Comparison of ENCODE assay signal across 8 mouse cellular contexts in genomic region chr1:91495321-91495720, GRCm38 (mm10). TPM values are rescaled to one million over a fixed set of nuclear protein-coding genes. Genes with fewer than 3 reads are reported as not detected.
DNase-seq lines count a peak whose midpoint lies in the region; ATAC-seq and TF ChIP-seq lines count a peak whose summit lies in the region.

No protein-coding gene starts in this region.

- no peak for TF ChIP-seq EP300 in ES-Bruce4 (IDR thresholded peaks at IDR 0.05; ENCODE audit: insufficient read depth, low read depth, low read length)

- peak overlapping the region; percentile 50 for H3K9ac ChIP-seq in ES-Bruce4 (ENCODE audit: low read depth, poor library complexity, severe bottlenecking)
- peak overlapping the region; percentile 89 for H3K9ac ChIP-seq in heart, embryonic 16.5 days (ENCODE audit: low read length)
- peak overlapping the region; percentile 79 for H3K9ac ChIP-seq in liver, embryonic 16.5 days (ENCODE audit: low read depth, low read length)

- peak overlapping the region; percentile 96 for H3K4me2 ChIP-seq in heart, embryonic 16.5 days (ENCODE audit: low read depth, low read length)
- H3K4me2 ChIP-seq in liver, embryonic 16.5 days (ENCODE audit: low read depth, low read length), result peak overlapping the region; percentile 96

- DNase-seq in heart, embryonic 10.5 days (ENCODE audit: low spot score), result peak; percentile 71
- DNase-seq in heart, postnatal 14 days, result no peak
- no peak for DNase-seq in adipocyte (ENCODE audit: low spot score)
- DNase-seq in adrenal gland, postnatal 14 days, result no peak
- DNase-seq in left cerebral cortex, adult 18-20 months (ENCODE audit: low spot score in 2 of 2), result no peak

- H3K27me3 ChIP-seq in heart, embryonic 10.5 days (ENCODE audit: insufficient read depth, poor library complexity, severe bottlenecking), result peaks cover 11% of the 10 kb centered on the region; the same call in 1 of the 2 replicates
- no peaks in the 10 kb centered on the region for H3K27me3 ChIP-seq in ES-Bruce4 (ENCODE audit: control insufficient read depth, insufficient read depth, low read length, poor library complexity, severe bottlenecking)
- no peaks in the 10 kb centered on the region for H3K27me3 ChIP-seq in heart, embryonic 16.5 days (ENCODE audit: control insufficient read depth, insufficient read depth, low read length)
- no peaks in the 10 kb centered on the region for H3K27me3 ChIP-seq in liver, embryonic 16.5 days (ENCODE audit: control insufficient read depth, insufficient read depth, low read depth, low read length)

- intact Hi-C loops in heart, postnatal 14 days (cut with DNase I), result no loop called here

- H3K4me3 ChIP-seq in heart, embryonic 10.5 days, result peak overlapping the region; percentile 99
- peak overlapping the region; percentile 90 for H3K4me3 ChIP-seq in ES-Bruce4 (ENCODE audit: low read depth, low read length)
- peak overlapping the region; percentile 82 for H3K4me3 ChIP-seq in heart, embryonic 16.5 days (ENCODE audit: low read length)
- H3K4me3 ChIP-seq in liver, embryonic 16.5 days (ENCODE audit: low read depth, low read length), result peak overlapping the region; percentile 82

- 42% methylated on average over 5 of the region's 5 CpGs for WGBS in heart, embryonic 10.5 days
- 48% methylated on average over 5 of the region's 5 CpGs for WGBS in heart, embryonic 16.5 days
- WGBS in liver, embryonic 16.5 days (ENCODE audit: insufficient replicate concordance), result 41% methylated on average over 5 of the region's 5 CpGs

- no peak for TF ChIP-seq POLR2A in ES-Bruce4 (IDR thresholded peaks at IDR 0.05; ENCODE audit: insufficient read depth, low read length)

- no peak overlapping the region for H3K27ac ChIP-seq in heart, embryonic 10.5 days
- H3K27ac ChIP-seq in ES-Bruce4 (ENCODE audit: insufficient read depth, low read length), result no peak overlapping the region
- no peak overlapping the region for H3K27ac ChIP-seq in heart, embryonic 16.5 days (ENCODE audit: low read length)
- no peak overlapping the region for H3K27ac ChIP-seq in liver, embryonic 16.5 days (ENCODE audit: low read length)

- peaks cover 16% of the 10 kb centered on the region for H3K4me1 ChIP-seq in heart, embryonic 10.5 days
- peaks cover 2% of the 10 kb centered on the region for H3K4me1 ChIP-seq in ES-Bruce4 (ENCODE audit: control insufficient read depth, insufficient read depth, low read length)
- H3K4me1 ChIP-seq in heart, embryonic 16.5 days (ENCODE audit: control insufficient read depth, insufficient read depth, low read length), result peaks cover 8% of the 10 kb centered on the region
- H3K4me1 ChIP-seq in liver, embryonic 16.5 days (ENCODE audit: control insufficient read depth, low read depth, low read length), result peaks cover 12% of the 10 kb centered on the region

- H3K36me3 ChIP-seq in heart, embryonic 10.5 days, result peaks cover 11% of the 10 kb centered on the region
- H3K36me3 ChIP-seq in ES-Bruce4 (ENCODE audit: control insufficient read depth, insufficient read depth, low read length, poor library complexity, severe bottlenecking), result no peaks in the 10 kb centered on the region
- no peaks in the 10 kb centered on the region for H3K36me3 ChIP-seq in heart, embryonic 16.5 days (ENCODE audit: control insufficient read depth, insufficient read depth)
- H3K36me3 ChIP-seq in liver, embryonic 16.5 days (ENCODE audit: control insufficient read depth, insufficient read depth), result no peaks in the 10 kb centered on the region

- no peak for ATAC-seq in heart, embryonic 16.5 days (replicated peaks; ENCODE audit: extremely low read depth, insufficient read depth, low FRiP score)
- ATAC-seq in liver, embryonic 16.5 days (ENCODE audit: low read depth), result no peak

- no peaks in the 10 kb centered on the region for H3K9me3 ChIP-seq in heart, embryonic 10.5 days
- H3K9me3 ChIP-seq in ES-Bruce4 (replicated peaks; ENCODE audit: control insufficient read depth, insufficient read depth, low read length, poor library complexity, severe bottlenecking), result no peaks in the 10 kb centered on the region
- H3K9me3 ChIP-seq in heart, embryonic 16.5 days (replicated peaks; ENCODE audit: control insufficient read depth, low read length), result no peaks in the 10 kb centered on the region
- no peaks in the 10 kb centered on the region for H3K9me3 ChIP-seq in liver, embryonic 16.5 days (replicated peaks; ENCODE audit: control insufficient read depth, low read length)

- TF ChIP-seq CTCF in ES-Bruce4 (IDR thresholded peaks at IDR 0.05; ENCODE audit: low read depth, low read length), result no peak

RNA-seq across cellular contexts. Expression of gene Traf3ip1, which starts 0.9 kb away (rescaled TPM):
- 6.1 and 7.3 TPM in 2 replicates for polyA plus RNA-seq in heart, embryonic 10.5 days (2016; fragmentation: Nextera tagmentation; extraction: Ambion mirVana)
- 1 to 10 TPM; 4.6 to 5.9 TPM for total RNA-seq in heart, postnatal 14 days (2021)
- polyA plus RNA-seq in ES-Bruce4 (2011; ENCODE audit: insufficient read depth, insufficient read length, low read depth, missing spikeins), result 12.1 and 15.7 TPM in 2 replicates
- polyA plus RNA-seq in heart, embryonic 16.5 days (2015; fragmentation: Nextera tagmentation; extraction: Ambion mirVana), result 5.5 and 5.7 TPM in 2 replicates
- 1.5 and 2.0 TPM in 2 replicates for polyA plus RNA-seq in liver, embryonic 16.5 days (2015; fragmentation: Nextera tagmentation; extraction: Ambion mirVana)
- 12.3 and 12.6 TPM in 2 replicates for total RNA-seq in adrenal gland, postnatal 14 days (2021)
- total RNA-seq in left cerebral cortex, adult 18-20 months (2021), result 10 to 100 TPM; 13.4 to 16.0 TPM

RNA-seq across cellular contexts. Expression of gene Per2, which starts 36.2 kb away (rescaled TPM):
- 3.2 and 4.9 TPM in 2 replicates for polyA plus RNA-seq in heart, embryonic 10.5 days (2016; fragmentation: Nextera tagmentation; extraction: Ambion mirVana)
- 10 to 100 TPM; 12.3 to 18.9 TPM for total RNA-seq in heart, postnatal 14 days (2021)
- polyA plus RNA-seq in ES-Bruce4 (2011; ENCODE audit: insufficient read depth, insufficient read length, low read depth, missing spikeins), result 0.21 and 0.30 TPM in 2 replicates
- polyA plus RNA-seq in heart, embryonic 16.5 days (2015; fragmentation: Nextera tagmentation; extraction: Ambion mirVana), result 4.9 and 6.2 TPM in 2 replicates
- 3.6 and 4.1 TPM in 2 replicates for polyA plus RNA-seq in liver, embryonic 16.5 days (2015; fragmentation: Nextera tagmentation; extraction: Ambion mirVana)
- 38.3 and 42.3 TPM in 2 replicates for total RNA-seq in adrenal gland, postnatal 14 days (2021)
- total RNA-seq in left cerebral cortex, adult 18-20 months (2021), result 10 to 100 TPM; 39.0 to 39.1 TPM

RNA-seq across cellular contexts. Expression of gene Asb1, which starts 45.0 kb away (rescaled TPM):
- polyA plus RNA-seq in heart, embryonic 10.5 days (2016; fragmentation: Nextera tagmentation; extraction: Ambion mirVana), result 9.0 and 11.1 TPM in 2 replicates
- 10 to 100 TPM; 19.8 to 20.3 TPM for total RNA-seq in heart, postnatal 14 days (2021)
- polyA plus RNA-seq in ES-Bruce4 (2011; ENCODE audit: insufficient read depth, insufficient read length, low read depth, missing spikeins), result 9.5 and 10.6 TPM in 2 replicates
- 5.5 and 5.6 TPM in 2 replicates for polyA plus RNA-seq in heart, embryonic 16.5 days (2015; fragmentation: Nextera tagmentation; extraction: Ambion mirVana)
- polyA plus RNA-seq in liver, embryonic 16.5 days (2015; fragmentation: Nextera tagmentation; extraction: Ambion mirVana), result 9.2 and 9.6 TPM in 2 replicates
- total RNA-seq in adrenal gland, postnatal 14 days (2021), result 20.6 and 21.7 TPM in 2 replicates
- 10 to 100 TPM; 42.0 to 42.1 TPM for total RNA-seq in left cerebral cortex, adult 18-20 months (2021)
